Mouse (Mus musculus) ovary, postnatal 36 days (tissue): ENCODE results near the gene Mcfd2.
"Not testable (repeated sequence)": the region's sequence is repeated elsewhere in the genome, so short reads cannot be mapped to it uniquely, and the experiment has no call there.

Experiments used
- DNase-seq: peaks from one replicate; pipeline ENCODE4 v3.0.0; 2022; ENCODE audit warnings: low spot score, mixed read lengths

Gene Mcfd2

GRCm38 (mm10) chr17:87265792-87266186 is at the start of gene Mcfd2:
Gene Mcfd2 (minus strand): TSS chr17:87265935.
- peak; percentile 95 for DNase-seq

- peak; percentile 91 for DNase-seq
Measured at GRCm38 (mm10) chr17:87315021-87315531, 49.3 kb upstream of the Mcfd2 start.

GRCm38 (mm10) chr17:87314530-87314946 is 48.8 kb upstream of the Mcfd2 start:
- peak; percentile 28 for DNase-seq

GRCm38 (mm10) chr17:87314121-87314520 is 48.4 kb upstream of the Mcfd2 start:
- DNase-seq, result no peak

- no peak for DNase-seq
Measured at GRCm38 (mm10) chr17:87312924-87313870, 47.5 kb upstream of the Mcfd2 start.

- no peak for DNase-seq
Measured at GRCm38 (mm10) chr17:87312351-87312750, 46.6 kb upstream of the Mcfd2 start.

- no peak for DNase-seq
Measured at GRCm38 (mm10) chr17:87310497-87310896, 44.8 kb upstream of the Mcfd2 start.

- no peak for DNase-seq
Measured at GRCm38 (mm10) chr17:87309073-87309788, 43.5 kb upstream of the Mcfd2 start.

GRCm38 (mm10) chr17:87306746-87307145 is 41.0 kb upstream of the Mcfd2 start:
- peak; percentile 45 for DNase-seq

- no peak for DNase-seq
Measured at GRCm38 (mm10) chr17:87305065-87305464, 39.3 kb upstream of the Mcfd2 start.

GRCm38 (mm10) chr17:87304151-87304894 is 38.6 kb upstream of the Mcfd2 start:
- no peak for DNase-seq

- no peak for DNase-seq
Measured at GRCm38 (mm10) chr17:87302014-87302794, 36.5 kb upstream of the Mcfd2 start.

- not testable (repeated sequence) for DNase-seq
Measured at GRCm38 (mm10) chr17:87301607-87302006, 35.9 kb upstream of the Mcfd2 start.

GRCm38 (mm10) chr17:87300340-87300739 is 34.6 kb upstream of the Mcfd2 start:
- no peak for DNase-seq

- no peak for DNase-seq
Measured at GRCm38 (mm10) chr17:87298944-87299343, 33.2 kb upstream of the Mcfd2 start.

- DNase-seq, result not testable (repeated sequence)
Measured at GRCm38 (mm10) chr17:87296701-87297100, 31.0 kb upstream of the Mcfd2 start.

GRCm38 (mm10) chr17:87295738-87296137 is 30.0 kb upstream of the Mcfd2 start:
- no peak for DNase-seq

GRCm38 (mm10) chr17:87293125-87293524 is 27.4 kb upstream of the Mcfd2 start:
- no peak for DNase-seq

- no peak for DNase-seq
Measured at GRCm38 (mm10) chr17:87291782-87292181, 26.0 kb upstream of the Mcfd2 start.

GRCm38 (mm10) chr17:87291037-87291436 is 25.3 kb upstream of the Mcfd2 start:
- no peak for DNase-seq

- no peak for DNase-seq
Measured at GRCm38 (mm10) chr17:87289367-87289766, 23.6 kb upstream of the Mcfd2 start.
